Mouse (Mus musculus) small intestine, adult 2 months (tissue): ENCODE measurements around the gene Acaa1a.

Source experiments
- CTCF ChIP-seq: fragments of 200-500 bp; IDR thresholded peaks from 2 replicates; pipeline ENCODE4 v1.5.1; 2012; ENCODE audit warnings: low read depth, mild to moderate bottlenecking, control low read depth, inconsistent platforms, low read length, moderate library complexity, mixed read lengths; ENCODE audit not compliant: insufficient replicate concordance, insufficient read length; ENCODE audit errors: extremely low read depth
- POLR2A ChIP-seq: fragments of 200-500 bp; IDR thresholded peaks from 2 replicates; pipeline ENCODE4 v1.6.1; 2012; ENCODE audit warnings: low read depth, mild to moderate bottlenecking, control low read depth, inconsistent platforms, low read length, moderate library complexity

DNA sequence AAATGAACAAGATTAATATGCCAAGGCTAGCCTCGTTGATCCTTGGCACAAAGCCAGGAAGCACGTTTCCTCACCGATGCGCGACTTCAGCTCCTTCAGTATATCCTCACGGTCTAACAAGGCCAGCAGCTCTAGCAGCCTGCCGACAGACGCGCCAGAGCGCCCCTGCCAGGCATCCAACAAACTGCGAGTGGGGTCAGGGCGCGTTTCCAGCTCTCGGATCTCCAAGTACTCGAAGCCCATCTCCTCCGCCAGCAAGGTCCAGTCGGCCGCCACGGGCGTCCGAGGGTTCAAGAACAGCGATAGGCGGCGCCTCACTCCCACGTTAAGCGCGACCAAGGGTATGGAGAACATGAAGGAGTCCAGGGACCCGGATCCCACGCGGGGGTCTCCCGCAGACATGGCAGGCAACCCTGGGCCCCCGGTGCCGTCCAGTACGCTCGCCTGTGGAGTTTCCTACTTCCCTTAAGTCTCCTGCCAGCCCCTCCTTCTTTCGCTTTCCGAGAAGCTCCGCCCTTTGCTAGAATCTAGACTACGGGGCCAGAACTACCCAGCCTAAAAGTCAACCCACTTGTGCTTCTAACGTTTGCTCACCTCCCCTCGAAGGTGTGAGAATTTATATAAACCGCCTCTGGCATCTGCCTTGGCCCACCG is at the start of gene Acaa1a:
- TF ChIP-seq CTCF (no peak), POLR2A (peak; percentile 67)
